Mouse (Mus musculus) gastrocnemius, adult 18-20 months (tissue): Measurements from ENCODE around the gene Swsap1. TPM values are rescaled to one million over a fixed set of nuclear protein-coding genes. Genes with fewer than 3 reads are reported as not detected.
A peak's percentile ranks its signal among the peaks of the same experiment; 100 is the strongest.

Source experiments
- DNase-seq: peaks from one replicate; pipeline ENCODE4 v3.0.0; 2021; ENCODE audit warnings: low spot score
- total RNA-seq, 2 experiments: library from RNA; stranded (reverse); gene quantifications; 2 replicates each; pipeline ENCODE4 v1.2.3; 2021

Gene Swsap1
- total RNA-seq, 2 experiments from 2014 or later: 2.1 to 2.3 TPM

DNA sequence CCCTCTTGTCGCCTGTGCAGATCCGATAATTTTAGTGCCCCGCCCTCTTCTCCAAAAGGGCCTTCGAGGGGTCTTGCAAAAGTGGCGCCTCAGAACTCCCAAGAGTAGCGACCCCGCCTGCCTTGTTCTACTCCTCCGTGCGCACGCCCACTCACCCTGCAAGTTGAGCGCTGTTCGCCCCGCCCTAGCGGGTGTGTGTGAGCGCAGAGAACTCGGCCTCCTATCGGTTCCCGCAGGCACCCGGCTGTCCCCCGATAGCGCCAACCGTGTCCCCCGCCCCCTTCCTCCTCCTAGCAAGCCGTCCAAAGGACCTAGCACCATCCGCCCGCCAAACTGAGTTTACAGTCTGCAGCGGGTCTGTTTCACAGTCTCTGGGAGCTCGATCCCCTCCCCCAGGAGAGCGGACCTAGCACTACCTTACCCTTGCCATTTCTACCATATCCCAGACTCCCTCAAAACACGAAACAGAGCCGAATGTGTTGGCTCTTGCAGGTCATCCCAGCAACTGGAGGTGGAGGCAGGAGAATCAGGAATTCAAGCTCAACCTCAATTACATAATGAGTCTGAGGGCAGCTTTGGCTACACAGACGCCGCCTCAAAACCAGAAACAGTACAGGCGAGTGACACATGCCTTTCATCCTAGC lies 7.0 kb downstream of the Swsap1 start:
- DNase-seq: peak; percentile 15

DNA sequence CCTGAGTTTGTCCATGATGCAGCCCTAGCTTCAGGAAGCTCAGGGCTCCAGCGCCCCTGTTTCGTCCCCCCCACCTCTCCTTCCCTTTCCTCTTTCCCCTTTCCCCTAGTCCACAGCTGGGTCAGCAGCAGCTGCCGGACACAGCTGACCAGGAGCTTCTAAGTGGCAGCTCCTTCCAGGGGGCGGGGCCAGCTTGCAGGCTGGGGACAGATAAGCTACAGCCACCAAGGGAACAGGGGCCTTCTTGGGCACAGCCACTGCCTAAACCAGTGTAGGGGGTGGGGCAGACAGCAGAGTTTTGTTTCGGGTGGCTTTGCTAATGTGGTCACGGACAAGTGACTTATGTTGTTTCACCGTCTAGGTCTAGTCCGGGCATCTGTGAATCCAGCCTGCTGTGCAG lies 7.9 kb downstream of the Swsap1 start, which contains the start of gene Epor:
Gene Epor (minus strand): TSS at position 90 of the 400 bp plus-strand sequence.
- peak; percentile 16 for DNase-seq

- no peak for DNase-seq
Observed at GRCm38 (mm10) chr9:21968883-21969282, 13.3 kb downstream of the Swsap1 start.

GRCm38 (mm10) chr9:21969304-21969703 lies 13.7 kb downstream of the Swsap1 start:
- DNase-seq: no peak

GRCm38 (mm10) chr9:21976626-21977175 lies 21.1 kb downstream of the Swsap1 start:
- no peak for DNase-seq

DNA sequence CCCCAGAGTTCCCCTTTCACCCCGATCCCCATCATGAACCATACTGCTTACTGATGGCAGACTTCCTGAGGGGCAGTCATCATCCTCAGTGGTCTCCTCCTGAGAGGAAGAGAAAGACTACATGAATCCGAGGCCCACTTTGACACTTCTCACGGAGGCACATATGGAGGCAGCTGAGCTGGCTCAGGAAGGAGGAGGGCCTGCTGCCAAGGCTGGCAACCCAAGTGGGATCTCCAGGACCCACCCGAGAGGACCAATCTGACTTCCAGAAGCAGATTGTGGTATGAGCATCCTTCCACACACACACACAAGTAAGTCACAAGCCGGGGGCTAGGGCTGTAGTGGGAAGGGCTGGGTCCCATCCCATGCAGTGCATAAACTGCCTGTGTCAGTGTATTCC lies 21.8 kb downstream of the Swsap1 start:
- no peak for DNase-seq

GRCm38 (mm10) chr9:21977972-21978371 lies 22.4 kb downstream of the Swsap1 start:
- no peak for DNase-seq

- no peak for DNase-seq
Observed at GRCm38 (mm10) chr9:21978398-21979128, 23.0 kb downstream of the Swsap1 start.

DNA sequence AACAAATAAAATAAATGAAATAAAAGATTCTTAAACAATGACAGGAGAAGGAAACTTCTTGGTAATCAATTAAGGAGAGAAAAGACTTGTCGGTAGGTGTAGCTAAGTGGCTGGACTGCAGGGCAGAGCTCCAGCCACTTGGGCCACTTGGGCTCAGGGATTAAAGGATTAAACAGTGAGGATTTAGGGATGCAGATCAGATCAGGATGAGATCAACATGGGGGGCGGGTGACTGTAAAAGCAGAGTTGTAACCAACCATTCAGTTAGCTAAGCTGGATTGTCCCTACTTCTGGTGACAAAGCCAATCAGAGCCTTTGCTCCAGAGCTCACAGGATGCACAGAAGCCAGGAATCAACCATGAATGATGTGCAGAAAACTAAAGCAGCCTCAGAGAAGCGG lies 28.4 kb downstream of the Swsap1 start:
- no peak for DNase-seq

GRCm38 (mm10) chr9:21987592-21988342 lies 32.2 kb downstream of the Swsap1 start:
- no peak for DNase-seq

DNA sequence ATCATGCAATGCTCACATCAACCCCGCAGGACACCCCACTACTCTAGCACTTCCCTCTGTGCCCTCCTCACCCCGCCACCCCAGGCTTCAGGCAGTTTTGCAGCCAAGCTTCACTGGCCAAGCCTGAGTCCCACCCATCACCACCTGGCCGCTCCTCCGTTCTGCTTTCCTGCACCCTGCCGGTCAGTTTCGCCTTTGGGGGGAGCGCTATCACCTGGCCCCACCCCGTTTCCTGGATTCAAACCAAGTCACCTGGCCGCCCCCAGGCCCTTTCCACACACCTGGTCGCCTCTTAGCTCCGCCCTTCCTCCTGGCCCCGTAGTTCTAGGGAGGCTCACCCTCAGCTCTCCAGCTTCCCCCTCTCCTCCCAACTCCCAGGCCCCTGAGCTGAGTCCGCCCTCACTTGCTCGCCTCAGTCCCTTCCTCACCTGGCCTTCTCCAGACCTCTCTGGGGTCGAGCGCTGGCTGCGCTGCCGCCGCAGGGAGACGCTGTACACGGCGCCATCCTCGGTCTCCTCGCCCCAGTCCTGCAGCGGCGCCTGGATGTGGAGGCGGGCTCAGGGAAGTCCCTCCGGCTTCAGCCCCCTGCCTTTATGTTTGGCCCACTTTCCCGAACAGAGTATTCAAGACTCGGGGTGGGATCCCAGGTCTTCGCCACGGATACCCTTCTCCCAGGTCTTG lies 33.0 kb downstream of the Swsap1 start:
- no peak for DNase-seq

GRCm38 (mm10) chr9:21989230-21990110 lies 33.9 kb downstream of the Swsap1 start, which contains the start of gene Rgl3:
Rgl3 (minus strand) TSS chr9:21989446.
- peak; percentile 39 for DNase-seq

DNA sequence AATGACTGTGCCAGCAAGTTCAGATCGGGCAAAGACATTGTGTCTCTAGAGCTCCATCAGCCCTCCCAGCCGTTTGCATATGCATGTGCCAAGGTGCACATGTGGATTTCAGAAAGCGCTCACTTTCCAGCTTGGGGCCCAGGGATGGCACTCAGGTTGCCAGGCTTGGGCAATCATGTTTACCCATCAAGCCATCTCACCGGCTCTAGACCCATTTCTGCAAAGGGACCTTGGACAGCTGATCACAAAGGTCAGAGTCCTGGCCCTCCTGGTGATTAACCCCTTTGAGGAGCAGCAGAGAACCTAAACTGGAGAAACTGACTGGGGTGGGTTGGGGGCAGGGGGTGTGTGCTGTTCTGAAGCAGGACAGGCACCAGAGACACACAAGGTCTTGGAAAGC lies 36.7 kb downstream of the Swsap1 start:
- no peak for DNase-seq

DNA sequence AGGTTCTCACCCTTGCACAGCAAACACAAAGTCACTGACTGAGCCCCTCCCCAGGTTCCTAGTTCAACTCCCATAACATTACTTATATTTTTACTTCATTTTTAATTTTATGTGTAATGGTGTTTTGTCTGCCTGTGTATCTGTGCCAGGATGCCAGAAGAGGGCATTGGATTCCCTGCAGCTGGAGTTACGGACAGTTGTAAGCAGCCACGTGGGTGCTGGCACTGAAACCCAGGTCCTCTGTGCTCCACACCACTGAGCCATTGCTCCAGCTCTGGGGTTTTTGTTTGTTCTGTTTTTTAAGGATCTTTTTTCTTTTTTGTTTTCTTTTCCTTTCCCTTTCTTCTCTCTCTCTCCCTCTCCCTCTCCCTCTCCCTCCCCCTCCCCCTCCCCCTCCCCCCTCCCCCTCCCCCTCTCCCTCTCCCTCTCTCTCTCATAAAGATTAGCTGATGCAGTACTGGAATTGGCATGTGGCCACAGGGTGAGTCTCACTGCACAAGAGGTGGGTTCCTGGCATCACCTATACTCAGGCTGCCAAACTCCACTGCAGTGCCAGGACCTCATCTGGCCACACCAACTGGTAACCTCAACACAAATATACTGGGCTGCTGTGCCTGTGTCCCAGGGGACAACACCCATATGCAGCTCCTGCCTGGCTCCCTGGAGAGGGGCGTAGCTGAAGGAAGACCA lies 40.8 kb downstream of the Swsap1 start:
- DNase-seq: no peak

- DNase-seq: no peak
Observed at GRCm38 (mm10) chr9:22000296-22000695, 44.7 kb downstream of the Swsap1 start.

DNA sequence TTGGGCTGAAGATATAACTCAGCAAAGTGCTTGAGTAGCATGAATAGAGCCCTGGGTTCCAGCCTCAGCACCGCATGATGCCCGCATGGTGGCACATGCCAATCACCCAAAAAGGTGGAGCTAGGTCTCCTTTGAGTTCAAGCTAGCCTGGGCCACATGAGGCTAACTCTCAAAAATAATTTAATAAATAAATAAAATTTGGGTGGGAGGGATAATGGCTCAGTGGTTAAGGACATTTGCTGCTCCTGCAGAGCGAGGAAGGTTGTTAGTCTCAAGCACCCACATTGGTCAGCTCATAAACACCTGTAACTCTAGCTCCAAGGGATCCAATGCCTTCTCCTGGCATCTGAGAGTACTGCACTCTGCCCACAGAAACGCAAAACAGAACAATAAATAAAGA lies 46.1 kb downstream of the Swsap1 start:
- DNase-seq: no peak

GRCm38 (mm10) chr9:22002194-22003162 lies 46.9 kb downstream of the Swsap1 start, which contains the start of the genes Ccdc151 and Prkcsh:
Ccdc151 (minus strand) TSS chr9:22002634.
Prkcsh (plus strand) TSS chr9:22002806.
- peak; percentile 99 for DNase-seq

DNA sequence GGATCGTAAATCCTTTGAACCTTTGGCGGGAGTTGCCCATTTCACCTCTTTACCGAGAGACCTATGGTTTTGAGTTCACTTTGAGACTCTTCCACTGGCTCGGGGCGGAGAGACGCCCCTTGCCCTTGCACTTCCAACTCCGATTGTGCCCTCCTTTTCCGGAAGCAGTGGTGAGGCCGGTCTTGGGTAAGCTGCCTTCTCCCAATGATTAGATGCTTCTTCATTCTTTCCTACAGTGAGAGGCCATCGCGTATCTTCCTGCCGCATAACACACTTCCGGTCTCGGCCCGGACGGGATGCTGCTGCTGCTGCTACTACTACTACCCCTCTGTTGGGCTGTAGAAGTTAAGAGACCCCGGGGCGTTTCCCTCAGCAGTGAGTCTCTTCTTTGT lies 47.6 kb downstream of the Swsap1 start:
- no peak for DNase-seq
